8 mouse cellular contexts compared by ENCODE assay signal in genomic region chr2:68861721-68862463, GRCm38 (mm10). TPM values are rescaled to one million over a fixed set of nuclear protein-coding genes. Genes with fewer than 3 reads are reported as not detected.
A peak's percentile ranks its signal among the peaks of the same experiment; 100 is the strongest.
DNase-seq lines count a peak whose midpoint lies in the region; ATAC-seq and TF ChIP-seq lines count a peak whose summit lies in the region.

No protein-coding gene starts in this region.

- no peaks in the 10 kb centered on the region for H3K9me3 ChIP-seq in embryonic facial prominence, embryonic 10.5 days

- peak overlapping the region; percentile 94 for H3K27ac ChIP-seq in embryonic facial prominence, embryonic 10.5 days (replicated peaks)
- peak overlapping the region; percentile 33 for H3K27ac ChIP-seq in kidney, adult 2 months (ENCODE audit: insufficient read depth, low read depth, low read length)
- peak overlapping the region; percentile 54 for H3K27ac ChIP-seq in testis, adult 2 months (ENCODE audit: control insufficient read depth, insufficient read depth, low read depth, low read length)

- WGBS in embryonic facial prominence, embryonic 10.5 days, result under 1% methylated on average over 64 of the region's 64 CpGs
- under 1% methylated on average over 62 of the region's 64 CpGs for WGBS in kidney, adult 2 months

- H3K4me1 ChIP-seq in embryonic facial prominence, embryonic 10.5 days, result peaks cover 29% of the 10 kb centered on the region
- no peaks in the 10 kb centered on the region; the same call in 1 of the 2 replicates for H3K4me1 ChIP-seq in kidney, adult 2 months (ENCODE audit: control insufficient read depth, insufficient read depth, low read length)
- H3K4me1 ChIP-seq in testis, adult 2 months (ENCODE audit: control insufficient read depth, insufficient read depth, low read length), result peaks cover 9% of the 10 kb centered on the region; the same call in 1 of the 2 replicates

- ATAC-seq in monocyte, adult 5-6 weeks (replicated peaks; ENCODE audit: insufficient number of reproducible peaks, low FRiP score, low TSS enrichment, poor library complexity, severe bottlenecking), result peak; percentile 19; the same call in 1 of the 2 replicates

- H3K27me3 ChIP-seq in embryonic facial prominence, embryonic 10.5 days (replicated peaks; ENCODE audit: low read depth, poor library complexity, severe bottlenecking), result peaks cover 15% of the 10 kb centered on the region
- H3K27me3 ChIP-seq in kidney, adult 2 months (replicated peaks; ENCODE audit: control insufficient read depth, insufficient read depth, low read length), result no peaks in the 10 kb centered on the region
- H3K27me3 ChIP-seq in testis, adult 2 months (ENCODE audit: control insufficient read depth, insufficient read depth, low read length), result no peaks in the 10 kb centered on the region

- no peaks in the 10 kb centered on the region for H3K36me3 ChIP-seq in embryonic facial prominence, embryonic 10.5 days (replicated peaks)
- H3K36me3 ChIP-seq in kidney, adult 2 months (ENCODE audit: control insufficient read depth, insufficient read depth, low read length), result no peaks in the 10 kb centered on the region
- H3K36me3 ChIP-seq in testis, adult 2 months (ENCODE audit: control insufficient read depth, insufficient read depth, low read length), result no peaks in the 10 kb centered on the region

- peak; percentile 15 to 46 for DNase-seq in spleen, adult 18-20 months
- DNase-seq in spleen, adult 12 weeks (ENCODE audit: low spot score), result no peak
- DNase-seq in embryonic facial prominence, embryonic 10.5 days (ENCODE audit: low spot score), result peak; percentile 77
- peak; percentile 10 for DNase-seq in heart, adult 8-10 months (ENCODE audit: low spot score)
- peak; percentile 68 for DNase-seq in kidney, adult 2 months
- DNase-seq in liver, result peak; percentile 49

- peak overlapping the region; percentile 85 for H3K4me3 ChIP-seq in embryonic facial prominence, embryonic 10.5 days
- peak overlapping the region; percentile 76 for H3K4me3 ChIP-seq in kidney, adult 2 months (ENCODE audit: insufficient read depth, low read depth, low read length)
- peak overlapping the region; percentile 87 for H3K4me3 ChIP-seq in testis, adult 2 months (ENCODE audit: control insufficient read depth, low read depth, low read length)

- no peak for TF ChIP-seq POLR2A in kidney, adult 2 months (IDR thresholded peaks at IDR 0.05; ENCODE audit: low read depth, low read length)
- no peak for TF ChIP-seq POLR2A in testis, adult 2 months (IDR thresholded peaks at IDR 0.05; ENCODE audit: control insufficient read depth, low read depth, low read length)

- no peak for TF ChIP-seq CTCF in kidney, adult 2 months (conservative IDR thresholded peaks at IDR 0.05; ENCODE audit: insufficient read depth, insufficient read length, low read depth, low read length)
- TF ChIP-seq CTCF in testis, adult 2 months (IDR thresholded peaks at IDR 0.05; ENCODE audit: control insufficient read depth, insufficient read depth, insufficient replicate concordance, low read depth, low read length), result no peak

RNA-seq across cellular contexts. Expression of gene Cers6, which starts 0.7 kb away (rescaled TPM):
- 28.4 and 28.8 TPM in 2 replicates for polyA plus RNA-seq in embryonic facial prominence, embryonic 10.5 days (2016; fragmentation: Nextera tagmentation; extraction: Ambion mirVana)
- 10 to 100 TPM in 1 of 4 experiments, 1 to 10 TPM in 3; 4.4 to 11.7 (median 7.1) TPM for total RNA-seq in heart, adult 8-10 months (2022)
- polyA plus RNA-seq in kidney, adult 2 months (2012; rRNA removed), result 11.1 and 12.1 TPM in 2 replicates
- total RNA-seq in monocyte, adult 5-6 weeks (2017), result 42.0 to 93.3 TPM (median 51.2 TPM) in 3 replicates
- 2.5 and 3.2 TPM in 2 replicates for polyA plus RNA-seq in testis, adult 2 months (2012; rRNA removed)

Comparison
In these comparisons a context has a peak if more than half of its experiments do, and no peak if none do; other contexts are left out.
1. H3K27ac ChIP-seq: peak in every context shown above with its lines; median percentile 94 in embryonic facial prominence, embryonic 10.5 days; 54 in testis, adult 2 months; 33 in kidney, adult 2 months.